Mouse (Mus musculus) limb, embryonic 15.5 days (tissue): Measurements from ENCODE around the gene Pde4c. TPM values are rescaled to one million over a fixed set of nuclear protein-coding genes. Genes with fewer than 3 reads are reported as not detected.

ENCODE experiments used
- ATAC-seq: fragments of 200-750 bp; cut with Nextera tagmentation; 2 replicates; pipeline ENCODE4 v1.8.0; 2017; ENCODE audit warnings: low read depth, moderate TSS enrichment; ENCODE audit not compliant: insufficient number of reproducible peaks, low FRiP score, low TSS enrichment
- H3K27ac ChIP-seq: fragments of 300-500 bp; sonication (generic); 2 replicates; pipeline ENCODE4 v1.5.1; 2015; ENCODE audit warnings: moderate library complexity, mild to moderate bottlenecking, inconsistent platforms
- H3K27me3 ChIP-seq: fragments of 300-500 bp; sonication (generic); 2 replicates; pipeline ENCODE4 v1.6.1; 2015; ENCODE audit warnings: inconsistent platforms
- H3K36me3 ChIP-seq: fragments of 300-500 bp; sonication (generic); 2 replicates; pipeline ENCODE4 v1.6.1; 2015; ENCODE audit warnings: inconsistent platforms
- H3K4me1 ChIP-seq: fragments of 300-500 bp; sonication (generic); 2 replicates; pipeline ENCODE4 v1.6.1; 2015; ENCODE audit warnings: inconsistent platforms
- H3K4me2 ChIP-seq: fragments of 300-500 bp; sonication (generic); 2 replicates; pipeline ENCODE4 v1.6.1; 2015; ENCODE audit warnings: mild to moderate bottlenecking, inconsistent platforms
- H3K4me3 ChIP-seq: fragments of 300-500 bp; sonication (generic); 2 replicates; pipeline ENCODE4 v1.5.1; 2015; ENCODE audit warnings: mild to moderate bottlenecking, inconsistent platforms
- H3K9ac ChIP-seq: fragments of 300-500 bp; sonication (generic); 2 replicates; pipeline ENCODE4 v1.6.1; 2015; ENCODE audit warnings: inconsistent platforms
- H3K9me3 ChIP-seq: fragments of 300-500 bp; sonication (generic); 2 replicates; pipeline ENCODE4 v1.6.1; 2016; ENCODE audit warnings: inconsistent platforms
- WGBS: fragments of 180-500 bp; shearing (Covaris S2); methylation state at CpG from one replicate; pipeline ENCODE4 v1.1.7; 2015; 5-methylcytosine and 5-hydroxymethylcytosine counted together
- polyA plus RNA-seq: library from polyadenylated mRNA; unstranded; fragments of >200 nt; fragmentation: Nextera tagmentation; extraction: Ambion mirVana; gene quantifications from 2 replicates; pipeline ENCODE4 v1.2.1, GENCODE M21; 2015

Gene Pde4c
- polyA plus RNA-seq, 1 experiment from 2014 or later: 0.05 TPM

GRCm38 (mm10) chr8:70747211-70747890 is 23.8 kb downstream of the Pde4c start:
- H3K4me3 ChIP-seq: no peak overlapping the region
- H3K4me1 ChIP-seq: peaks cover 19% of the 10 kb centered on the region
- no peak for ATAC-seq
- no peaks in the 10 kb centered on the region for H3K36me3 ChIP-seq
- peaks cover 68% of the 10 kb centered on the region for H3K27me3 ChIP-seq
- no peak overlapping the region for H3K4me2 ChIP-seq
- no peaks in the 10 kb centered on the region for H3K9me3 ChIP-seq
- no peak overlapping the region for H3K27ac ChIP-seq
- WGBS: 83% methylated on average over 18 of the region's 18 CpGs
- no peak overlapping the region for H3K9ac ChIP-seq

GRCm38 (mm10) chr8:70748246-70749096 is 25.0 kb downstream of the Pde4c start:
- 86% methylated on average over 23 of the region's 23 CpGs for WGBS
- H3K9ac ChIP-seq: no peak overlapping the region
- ATAC-seq: no peak
- H3K4me1 ChIP-seq: peaks cover 22% of the 10 kb centered on the region
- H3K27me3 ChIP-seq: peaks cover 56% of the 10 kb centered on the region
- no peaks in the 10 kb centered on the region for H3K9me3 ChIP-seq
- H3K4me2 ChIP-seq: no peak overlapping the region
- no peaks in the 10 kb centered on the region for H3K36me3 ChIP-seq
- no peak overlapping the region for H3K4me3 ChIP-seq
- H3K27ac ChIP-seq: no peak overlapping the region

GRCm38 (mm10) chr8:70749097-70749674 is 25.7 kb downstream of the Pde4c start:
- ATAC-seq: no peak
- Histone ChIP-seq H3K9me3 (no peaks in the 10 kb centered on the region), H3K27ac (no peak overlapping the region), H3K27me3 (peaks cover 49% of the 10 kb centered on the region), H3K4me3 (no peak overlapping the region), H3K36me3 (no peaks in the 10 kb centered on the region), H3K4me1 (peaks cover 19% of the 10 kb centered on the region), H3K4me2 (no peak overlapping the region), H3K9ac (no peak overlapping the region)
- WGBS: 79% methylated on average over 19 of the region's 19 CpGs

GRCm38 (mm10) chr8:70750128-70750680 is 26.7 kb downstream of the Pde4c start:
- ATAC-seq: no peak
- no peak overlapping the region for H3K4me3 ChIP-seq
- H3K9me3 ChIP-seq: no peaks in the 10 kb centered on the region
- WGBS: 77% methylated on average over 13 of the region's 13 CpGs
- H3K27ac ChIP-seq: no peak overlapping the region
- H3K27me3 ChIP-seq: peaks cover 40% of the 10 kb centered on the region
- H3K4me1 ChIP-seq: peaks cover 20% of the 10 kb centered on the region
- H3K9ac ChIP-seq: no peak overlapping the region
- no peak overlapping the region for H3K4me2 ChIP-seq
- H3K36me3 ChIP-seq: no peaks in the 10 kb centered on the region

GRCm38 (mm10) chr8:70752000-70752764 is 28.7 kb downstream of the Pde4c start:
- H3K9me3 ChIP-seq: no peaks in the 10 kb centered on the region
- H3K36me3 ChIP-seq: peaks cover 16% of the 10 kb centered on the region
- H3K27ac ChIP-seq: peak overlapping the region; percentile 86
- H3K4me1 ChIP-seq: peaks cover 33% of the 10 kb centered on the region
- H3K4me3 ChIP-seq: no peak overlapping the region
- 22% methylated on average over 11 of the region's 11 CpGs for WGBS
- ATAC-seq: no peak
- peaks cover 20% of the 10 kb centered on the region for H3K27me3 ChIP-seq
- no peak overlapping the region for H3K4me2 ChIP-seq
- no peak overlapping the region for H3K9ac ChIP-seq

- Histone ChIP-seq H3K4me2 (peak overlapping the region; percentile 40), H3K4me3 (peak overlapping the region; percentile 14; the same call in 1 of the 2 replicates), H3K4me1 (peaks cover 33% of the 10 kb centered on the region), H3K27me3 (peaks cover 10% of the 10 kb centered on the region), H3K27ac (peak overlapping the region; percentile 86), H3K36me3 (peaks cover 25% of the 10 kb centered on the region), H3K9me3 (no peaks in the 10 kb centered on the region), H3K9ac (no peak overlapping the region)
- WGBS: 15% methylated on average over 21 of the region's 21 CpGs
- ATAC-seq: no peak
Measured at GRCm38 (mm10) chr8:70753151-70753550, 29.6 kb downstream of the Pde4c start.

GRCm38 (mm10) chr8:70754043-70754870 is 30.7 kb downstream of the Pde4c start, which contains the start of gene Rab3a:
Gene Rab3a, plus strand, starts transcription at chr8:70754679.
- peak; percentile 97 for ATAC-seq
- Histone ChIP-seq H3K4me1 (peaks cover 40% of the 10 kb centered on the region), H3K27me3 (no peaks in the 10 kb centered on the region), H3K4me2 (peak within 1 kb of the TSS; percentile 91), H3K9me3 (no peaks in the 10 kb centered on the region), H3K36me3 (peaks cover 27% of the 10 kb centered on the region), H3K27ac (peak within 1 kb of the TSS; percentile 86), H3K9ac (peak within 1 kb of the TSS; percentile 90), H3K4me3 (peak within 1 kb of the TSS; percentile 74)
- WGBS: 8% methylated on average over 37 of the region's 37 CpGs

- 14% methylated on average over 50 of the region's 50 CpGs for WGBS
- peaks cover 27% of the 10 kb centered on the region for H3K36me3 ChIP-seq
- H3K9ac ChIP-seq: peak overlapping the region; percentile 90
- peak overlapping the region; percentile 91 for H3K4me2 ChIP-seq
- H3K4me3 ChIP-seq: peak overlapping the region; percentile 74
- no peaks in the 10 kb centered on the region for H3K9me3 ChIP-seq
- peaks cover 48% of the 10 kb centered on the region for H3K4me1 ChIP-seq
- H3K27ac ChIP-seq: peak overlapping the region; percentile 84
- H3K27me3 ChIP-seq: no peaks in the 10 kb centered on the region
- no peak for ATAC-seq
Measured at GRCm38 (mm10) chr8:70754871-70755660, 31.5 kb downstream of the Pde4c start.

- WGBS: 83% methylated on average over 24 of the region's 24 CpGs
- H3K27me3 ChIP-seq: no peaks in the 10 kb centered on the region
- no peaks in the 10 kb centered on the region for H3K9me3 ChIP-seq
- ATAC-seq: no peak
- no peak overlapping the region for H3K27ac ChIP-seq
- H3K4me3 ChIP-seq: peak overlapping the region; percentile 74
- H3K4me1 ChIP-seq: peaks cover 55% of the 10 kb centered on the region
- H3K36me3 ChIP-seq: peaks cover 27% of the 10 kb centered on the region
- H3K9ac ChIP-seq: no peak overlapping the region
- H3K4me2 ChIP-seq: peak overlapping the region; percentile 91
Measured at GRCm38 (mm10) chr8:70755661-70756475, 32.3 kb downstream of the Pde4c start.
